Mouse (Mus musculus): Measurements from ENCODE around the gene Vamp1.

- TF ChIP-seq CTCF (IDR thresholded peaks at IDR 0.05; ENCODE audit: insufficient read depth, low read depth, low read length) (no peak), POLR2A (IDR thresholded peaks at IDR 0.05; ENCODE audit: insufficient read depth, low read depth, low read length) (no peak)
Observed at GRCm38 (mm10) chr6:125175469-125175868, 39.9 kb upstream of the Vamp1 start.

Data from olfactory bulb, adult 2 months (tissue).